Mouse (Mus musculus): Measurements from ENCODE around the gene Zfp750. TPM values are rescaled to one million over a fixed set of nuclear protein-coding genes. Genes with fewer than 3 reads are reported as not detected.

The Zfp750 gene
- total RNA-seq, 1 experiment, result 1.5 TPM

- Histone ChIP-seq H3K9ac (ENCODE audit: insufficient read depth, low read depth, low read length, poor library complexity, severe bottlenecking) (no peak overlapping the region), H3K4me1 (ENCODE audit: control insufficient read depth in 2 of 2, insufficient read depth in 2 of 2, low read length in 2 of 2, poor library complexity in 1 of 2) (peaks cover 0 to 2% of the 10 kb centered on the region in 2 experiments; a peak in 1 of 4 replicates), H3K4me3 (ENCODE audit: insufficient read depth in 1 of 2, low read depth in 1 of 2, low read length in 2 of 2, poor library complexity in 1 of 2, severe bottlenecking in 1 of 2) (no peak overlapping the region), H3K9me3 (ENCODE audit: control insufficient read depth, insufficient read depth, low read depth, low read length) (no peaks in the 10 kb centered on the region), H3K36me3 (ENCODE audit: control insufficient read depth, insufficient read depth, low read length, poor library complexity, severe bottlenecking) (peaks cover 6% of the 10 kb centered on the region), H3K27ac (ENCODE audit: insufficient read depth, low read depth, low read length, poor library complexity, severe bottlenecking) (no peak overlapping the region)
- no peak for TF ChIP-seq MAFK (IDR thresholded peaks at IDR 0.05; ENCODE audit: insufficient read depth, low read depth, low read length)
- TF ChIP-seq ZC3H11A (IDR thresholded peaks at IDR 0.05; ENCODE audit: borderline replicate concordance, low read depth, low read length), result no peak
- no peak for TF ChIP-seq CHD2 (IDR thresholded peaks at IDR 0.05; ENCODE audit: low read depth, low read length)
- no peak for TF ChIP-seq ZNF384 (IDR thresholded peaks at IDR 0.05; ENCODE audit: low read depth, low read length)
- TF ChIP-seq HCFC1 (IDR thresholded peaks at IDR 0.05; ENCODE audit: borderline replicate concordance, insufficient read depth, low read length), result no peak
- no peak for DNase-seq (ENCODE audit: low read depth, low spot score)
- in situ Hi-C loops (cut with MboI; ENCODE audit: low sequenced_read_pairs in 2 of 2, unreplicated experiment in 2 of 2), result no loop called here
Observed at GRCm38 (mm10) chr11:121508478-121508877, 10.7 kb downstream of the Zfp750 start.

- no peaks in the 10 kb centered on the region for H3K4me1 ChIP-seq (ENCODE audit: control insufficient read depth in 2 of 2, insufficient read depth in 2 of 2, low read length in 2 of 2, poor library complexity in 1 of 2)
- H3K9me3 ChIP-seq (ENCODE audit: control insufficient read depth, insufficient read depth, low read depth, low read length), result no peaks in the 10 kb centered on the region
- no peak overlapping the region for H3K9ac ChIP-seq (ENCODE audit: insufficient read depth, low read depth, low read length, poor library complexity, severe bottlenecking)
- peaks cover 6% of the 10 kb centered on the region; the same call in 1 of the 2 replicates for H3K36me3 ChIP-seq (ENCODE audit: control insufficient read depth, insufficient read depth, low read length, poor library complexity, severe bottlenecking)
- no peak overlapping the region for H3K27ac ChIP-seq (ENCODE audit: insufficient read depth, low read depth, low read length, poor library complexity, severe bottlenecking)
- TF ChIP-seq ZNF384 (IDR thresholded peaks at IDR 0.05; ENCODE audit: low read depth, low read length) (no peak), ZC3H11A (IDR thresholded peaks at IDR 0.05; ENCODE audit: borderline replicate concordance, low read depth, low read length) (no peak), MAFK (IDR thresholded peaks at IDR 0.05; ENCODE audit: insufficient read depth, low read depth, low read length) (no peak), CHD2 (IDR thresholded peaks at IDR 0.05; ENCODE audit: low read depth, low read length) (no peak), HCFC1 (IDR thresholded peaks at IDR 0.05; ENCODE audit: borderline replicate concordance, insufficient read depth, low read length) (no peak)
- in situ Hi-C loops (cut with MboI; ENCODE audit: low sequenced_read_pairs in 2 of 2, unreplicated experiment in 2 of 2), result no loop called here
- no peak overlapping the region for H3K4me3 ChIP-seq (ENCODE audit: insufficient read depth in 1 of 2, low read depth in 1 of 2, low read length in 2 of 2, poor library complexity in 1 of 2, severe bottlenecking in 1 of 2)
- no peak for DNase-seq (ENCODE audit: low read depth, low spot score)
Observed at GRCm38 (mm10) chr11:121502000-121502860, 16.9 kb downstream of the Zfp750 start.

DNA sequence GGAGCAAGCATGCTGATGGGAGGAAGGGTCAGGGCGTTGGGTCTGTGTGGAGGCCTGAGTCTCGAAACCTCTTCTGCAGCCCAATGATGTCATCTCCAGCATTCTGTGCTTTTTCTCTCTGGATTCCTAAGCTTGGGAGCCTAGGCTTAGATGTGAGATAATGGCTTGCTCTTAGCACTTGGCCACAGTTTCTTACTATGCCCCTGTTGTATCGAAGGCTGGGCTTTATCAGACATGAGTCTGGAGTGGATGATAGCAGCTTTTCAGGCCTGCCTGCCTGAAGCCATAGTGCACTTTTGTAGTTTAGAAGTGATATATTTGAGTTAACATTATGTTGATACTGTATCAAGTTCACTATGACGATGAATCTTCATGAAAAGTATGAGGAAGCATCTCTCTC is 17.6 kb downstream of the Zfp750 start:
- Histone ChIP-seq H3K4me3 (ENCODE audit: insufficient read depth in 1 of 2, low read depth in 1 of 2, low read length in 2 of 2, poor library complexity in 1 of 2, severe bottlenecking in 1 of 2) (no peak overlapping the region), H3K27ac (ENCODE audit: insufficient read depth, low read depth, low read length, poor library complexity, severe bottlenecking) (no peak overlapping the region), H3K9ac (ENCODE audit: insufficient read depth, low read depth, low read length, poor library complexity, severe bottlenecking) (no peak overlapping the region), H3K4me1 (ENCODE audit: control insufficient read depth in 2 of 2, insufficient read depth in 2 of 2, low read length in 2 of 2, poor library complexity in 1 of 2) (no peaks in the 10 kb centered on the region), H3K9me3 (ENCODE audit: control insufficient read depth, insufficient read depth, low read depth, low read length) (no peaks in the 10 kb centered on the region), H3K36me3 (ENCODE audit: control insufficient read depth, insufficient read depth, low read length, poor library complexity, severe bottlenecking) (peaks cover 10% of the 10 kb centered on the region; the same call in 1 of the 2 replicates)
- DNase-seq (ENCODE audit: low read depth, low spot score), result no peak
- in situ Hi-C loops (cut with MboI; ENCODE audit: low sequenced_read_pairs in 2 of 2, unreplicated experiment in 2 of 2), result no loop called here
- TF ChIP-seq ZC3H11A (IDR thresholded peaks at IDR 0.05; ENCODE audit: borderline replicate concordance, low read depth, low read length) (no peak), MAFK (IDR thresholded peaks at IDR 0.05; ENCODE audit: insufficient read depth, low read depth, low read length) (no peak), HCFC1 (IDR thresholded peaks at IDR 0.05; ENCODE audit: borderline replicate concordance, insufficient read depth, low read length) (no peak), ZNF384 (IDR thresholded peaks at IDR 0.05; ENCODE audit: low read depth, low read length) (no peak), CHD2 (IDR thresholded peaks at IDR 0.05; ENCODE audit: low read depth, low read length) (no peak)

DNA sequence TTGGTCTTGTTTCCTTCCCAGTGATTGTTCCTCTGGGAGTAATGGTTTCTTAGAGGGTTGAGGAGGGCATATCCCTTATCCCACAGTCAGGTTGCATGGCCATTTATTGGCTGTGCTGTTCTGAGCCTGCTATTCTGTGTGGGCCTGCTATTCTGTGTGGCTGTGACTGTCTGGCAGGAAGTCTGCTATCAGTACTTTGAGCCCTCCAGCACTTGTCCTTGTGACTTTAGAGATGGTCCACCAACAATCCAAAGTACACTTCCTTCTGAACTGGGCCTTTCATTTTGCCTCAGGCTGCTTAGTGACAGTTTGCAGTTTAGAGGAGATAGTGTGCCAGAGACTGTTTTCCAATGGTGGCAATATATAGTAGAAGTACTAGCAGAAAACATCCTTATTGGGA is 18.5 kb downstream of the Zfp750 start:
- no peak for DNase-seq (ENCODE audit: low read depth, low spot score)
- Histone ChIP-seq H3K36me3 (ENCODE audit: control insufficient read depth, insufficient read depth, low read length, poor library complexity, severe bottlenecking) (peaks cover 14% of the 10 kb centered on the region; the same call in 1 of the 2 replicates), H3K9ac (ENCODE audit: insufficient read depth, low read depth, low read length, poor library complexity, severe bottlenecking) (no peak overlapping the region), H3K27ac (ENCODE audit: insufficient read depth, low read depth, low read length, poor library complexity, severe bottlenecking) (no peak overlapping the region), H3K9me3 (ENCODE audit: control insufficient read depth, insufficient read depth, low read depth, low read length) (no peaks in the 10 kb centered on the region), H3K4me3 (ENCODE audit: insufficient read depth in 1 of 2, low read depth in 1 of 2, low read length in 2 of 2, poor library complexity in 1 of 2, severe bottlenecking in 1 of 2) (no peak overlapping the region), H3K4me1 (ENCODE audit: control insufficient read depth in 2 of 2, insufficient read depth in 2 of 2, low read length in 2 of 2, poor library complexity in 1 of 2) (no peaks in the 10 kb centered on the region)
- in situ Hi-C loops (cut with MboI; ENCODE audit: low sequenced_read_pairs in 2 of 2, unreplicated experiment in 2 of 2), result no loop called here
- no peak for TF ChIP-seq MAFK (IDR thresholded peaks at IDR 0.05; ENCODE audit: insufficient read depth, low read depth, low read length)
- TF ChIP-seq ZNF384 (IDR thresholded peaks at IDR 0.05; ENCODE audit: low read depth, low read length), result no peak
- TF ChIP-seq ZC3H11A (IDR thresholded peaks at IDR 0.05; ENCODE audit: borderline replicate concordance, low read depth, low read length), result no peak
- no peak for TF ChIP-seq CHD2 (IDR thresholded peaks at IDR 0.05; ENCODE audit: low read depth, low read length)
- no peak for TF ChIP-seq HCFC1 (IDR thresholded peaks at IDR 0.05; ENCODE audit: borderline replicate concordance, insufficient read depth, low read length)
